Mouse (Mus musculus) embryonic facial prominence, embryonic 12.5 days (tissue): ENCODE measurements around the gene Gm5269. TPM values are rescaled to one million over a fixed set of nuclear protein-coding genes. Genes with fewer than 3 reads are reported as not detected.

ENCODE experiments used
- ATAC-seq: fragments of 200-750 bp; cut with Nextera tagmentation; 2 replicates; pipeline ENCODE4 v1.8.0; 2017; ENCODE audit not compliant: insufficient number of reproducible peaks, insufficient read depth, low FRiP score, low TSS enrichment
- H3K27ac ChIP-seq: fragments of 300-500 bp; sonication (generic); 2 replicates; pipeline ENCODE4 v1.5.1; 2016; ENCODE audit warnings: mild to moderate bottlenecking
- H3K27me3 ChIP-seq: fragments of 300-500 bp; sonication (generic); 2 replicates; pipeline ENCODE4 v1.6.1; 2016; ENCODE audit warnings: mild to moderate bottlenecking, moderate library complexity
- H3K36me3 ChIP-seq: fragments of 300-500 bp; sonication (generic); 2 replicates; pipeline ENCODE4 v1.6.1; 2016; ENCODE audit warnings: mild to moderate bottlenecking
- H3K4me1 ChIP-seq: fragments of 300-500 bp; sonication (generic); 2 replicates; pipeline ENCODE4 v1.6.1; 2016
- H3K4me2 ChIP-seq: fragments of 300-500 bp; sonication (generic); replicated peaks from 2 replicates; pipeline ENCODE4 v1.6.1; 2016; ENCODE audit warnings: mild to moderate bottlenecking, moderate library complexity
- H3K4me3 ChIP-seq: fragments of 300-500 bp; sonication (generic); 2 replicates; pipeline ENCODE4 v1.5.1; 2016; ENCODE audit warnings: mild to moderate bottlenecking
- H3K9ac ChIP-seq: fragments of 300-500 bp; sonication (generic); 2 replicates; pipeline ENCODE4 v1.6.1; 2016; ENCODE audit warnings: mild to moderate bottlenecking, moderate library complexity
- H3K9me3 ChIP-seq: fragments of 300-500 bp; sonication (generic); 2 replicates; pipeline ENCODE4 v1.6.1; 2016; ENCODE audit warnings: mild to moderate bottlenecking, moderate library complexity
- WGBS: fragments of 180-500 bp; shearing (Covaris S2); methylation state at CpG from one replicate; pipeline ENCODE4 v1.1.7; 2016; 5-methylcytosine and 5-hydroxymethylcytosine counted together
- polyA plus RNA-seq: library from polyadenylated mRNA; unstranded; fragments of >200 nt; fragmentation: Nextera tagmentation; extraction: Ambion mirVana; gene quantifications from 2 replicates; pipeline ENCODE4 v1.2.1, GENCODE M21; 2016

Gene Gm5269
- polyA plus RNA-seq = not detected in 2 replicates

DNA sequence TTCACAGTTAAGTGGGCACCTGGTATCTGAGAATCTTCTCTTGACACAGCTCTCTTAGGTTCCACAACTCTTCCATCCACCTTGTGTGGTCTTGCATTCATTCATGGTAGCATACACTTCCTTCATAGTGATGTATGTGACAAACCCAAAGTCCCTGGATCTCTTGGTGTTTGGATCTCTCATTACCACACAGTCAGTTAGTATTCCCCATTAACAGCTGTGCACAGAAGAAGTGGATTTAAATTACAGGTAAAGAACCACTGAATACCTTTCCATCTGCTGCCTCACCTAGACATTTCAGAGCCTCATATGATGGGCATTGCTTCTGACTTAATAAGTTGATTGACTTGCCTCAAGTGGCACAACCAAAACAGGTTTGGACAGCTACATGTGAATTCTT, at the start of gene Gm5269:
Gene Gm5269, minus strand, starts transcription at position 101 of the 400 bp plus-strand sequence.
- no peaks in the 10 kb centered on the region for H3K9me3 ChIP-seq
- H3K4me3 ChIP-seq = no peak within 1 kb of the TSS
- H3K36me3 ChIP-seq = no peaks in the 10 kb centered on the region
- H3K9ac ChIP-seq = no peak within 1 kb of the TSS
- no peak within 1 kb of the TSS for H3K27ac ChIP-seq
- no peaks in the 10 kb centered on the region for H3K27me3 ChIP-seq
- H3K4me1 ChIP-seq = no peaks in the 10 kb centered on the region
- no peak within 1 kb of the TSS for H3K4me2 ChIP-seq
- ATAC-seq = no peak

DNA sequence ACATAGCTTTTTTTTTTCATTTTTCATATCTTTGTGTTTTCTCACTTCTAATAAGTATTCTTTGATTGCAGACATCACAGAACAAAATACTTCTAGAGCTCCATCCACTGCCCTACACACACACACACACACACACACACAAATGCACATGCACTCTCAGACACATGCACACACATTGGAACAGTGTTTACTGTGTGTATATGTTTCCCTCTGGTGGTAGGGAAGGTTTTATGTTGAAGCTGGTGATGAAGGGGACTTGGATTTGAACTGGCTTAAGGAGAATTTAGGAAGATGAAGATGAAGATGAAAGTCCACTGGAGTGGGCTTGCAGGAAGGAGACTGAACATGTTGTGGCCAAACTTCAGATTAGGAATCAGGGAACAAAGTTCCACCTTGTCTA, 41.1 kb upstream of the Gm5269 start:
- Histone ChIP-seq H3K36me3 (no peaks in the 10 kb centered on the region), H3K9me3 (no peaks in the 10 kb centered on the region), H3K4me2 (no peak overlapping the region), H3K27me3 (peaks cover 12% of the 10 kb centered on the region), H3K4me1 (no peaks in the 10 kb centered on the region), H3K9ac (no peak overlapping the region), H3K27ac (no peak overlapping the region), H3K4me3 (no peak overlapping the region)
- ATAC-seq = no peak

DNA sequence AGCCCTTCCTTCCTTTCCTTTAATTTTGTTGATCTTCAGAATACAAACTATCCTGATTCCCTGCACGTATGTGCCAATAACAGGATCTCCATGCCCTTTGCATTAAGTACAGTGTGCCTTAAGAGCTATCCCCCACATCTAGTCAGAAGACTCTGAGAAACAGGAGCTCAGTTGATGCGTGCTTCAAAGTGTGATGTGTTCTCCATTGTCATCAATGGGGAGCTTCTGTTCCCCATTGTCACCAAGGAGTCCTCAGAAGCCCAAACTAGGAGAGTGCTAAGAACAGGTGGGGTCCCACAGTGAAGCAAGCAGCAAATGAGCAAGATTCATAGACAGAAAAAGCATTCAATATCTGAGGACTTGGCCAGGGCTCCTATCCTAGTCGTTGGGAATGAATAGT, 36.8 kb upstream of the Gm5269 start:
- no peak overlapping the region for H3K27ac ChIP-seq
- no peak overlapping the region for H3K9ac ChIP-seq
- H3K27me3 ChIP-seq = peaks cover 17% of the 10 kb centered on the region
- no peak overlapping the region for H3K4me3 ChIP-seq
- no peaks in the 10 kb centered on the region for H3K9me3 ChIP-seq
- H3K4me2 ChIP-seq = no peak overlapping the region
- no peaks in the 10 kb centered on the region for H3K36me3 ChIP-seq
- H3K4me1 ChIP-seq = no peaks in the 10 kb centered on the region
- no peak for ATAC-seq
- 40% methylated on average over 3 of the region's 3 CpGs for WGBS

DNA sequence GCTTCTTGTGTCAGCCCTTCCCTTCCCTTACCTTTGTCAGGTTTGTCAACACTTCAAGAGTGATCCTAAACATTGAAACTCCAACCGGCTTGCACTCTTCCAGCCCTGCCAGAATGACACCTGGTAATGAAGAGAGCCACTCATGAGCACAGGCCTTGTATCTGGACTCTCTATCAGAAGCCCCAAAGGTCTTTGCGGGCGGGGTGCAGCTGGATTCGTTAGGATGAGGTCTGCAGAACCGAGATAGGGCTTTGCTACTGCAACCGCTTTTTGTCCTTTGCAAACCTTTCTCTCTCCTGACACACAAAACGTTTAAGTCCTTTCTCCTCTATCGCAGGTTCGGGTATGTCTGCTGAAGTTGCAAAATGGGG, 36.3 kb upstream of the Gm5269 start, which contains the start of gene Slc40a1:
Gene Slc40a1, minus strand, starts transcription at position 131 of the 371 bp plus-strand sequence.
- WGBS = 11% methylated on average over 9 of the region's 9 CpGs
- peaks cover 17% of the 10 kb centered on the region for H3K27me3 ChIP-seq
- no peaks in the 10 kb centered on the region for H3K36me3 ChIP-seq
- H3K4me3 ChIP-seq = peak within 1 kb of the TSS; percentile 68
- ATAC-seq = no peak
- no peaks in the 10 kb centered on the region for H3K9me3 ChIP-seq
- H3K27ac ChIP-seq = 0 out of 2 replicates have a peak within 1 kb of the TSS, but pooled peaks have one; percentile 4
- H3K4me1 ChIP-seq = no peaks in the 10 kb centered on the region
- H3K9ac ChIP-seq = peak within 1 kb of the TSS; percentile 52
- H3K4me2 ChIP-seq = peak within 1 kb of the TSS; percentile 85

DNA sequence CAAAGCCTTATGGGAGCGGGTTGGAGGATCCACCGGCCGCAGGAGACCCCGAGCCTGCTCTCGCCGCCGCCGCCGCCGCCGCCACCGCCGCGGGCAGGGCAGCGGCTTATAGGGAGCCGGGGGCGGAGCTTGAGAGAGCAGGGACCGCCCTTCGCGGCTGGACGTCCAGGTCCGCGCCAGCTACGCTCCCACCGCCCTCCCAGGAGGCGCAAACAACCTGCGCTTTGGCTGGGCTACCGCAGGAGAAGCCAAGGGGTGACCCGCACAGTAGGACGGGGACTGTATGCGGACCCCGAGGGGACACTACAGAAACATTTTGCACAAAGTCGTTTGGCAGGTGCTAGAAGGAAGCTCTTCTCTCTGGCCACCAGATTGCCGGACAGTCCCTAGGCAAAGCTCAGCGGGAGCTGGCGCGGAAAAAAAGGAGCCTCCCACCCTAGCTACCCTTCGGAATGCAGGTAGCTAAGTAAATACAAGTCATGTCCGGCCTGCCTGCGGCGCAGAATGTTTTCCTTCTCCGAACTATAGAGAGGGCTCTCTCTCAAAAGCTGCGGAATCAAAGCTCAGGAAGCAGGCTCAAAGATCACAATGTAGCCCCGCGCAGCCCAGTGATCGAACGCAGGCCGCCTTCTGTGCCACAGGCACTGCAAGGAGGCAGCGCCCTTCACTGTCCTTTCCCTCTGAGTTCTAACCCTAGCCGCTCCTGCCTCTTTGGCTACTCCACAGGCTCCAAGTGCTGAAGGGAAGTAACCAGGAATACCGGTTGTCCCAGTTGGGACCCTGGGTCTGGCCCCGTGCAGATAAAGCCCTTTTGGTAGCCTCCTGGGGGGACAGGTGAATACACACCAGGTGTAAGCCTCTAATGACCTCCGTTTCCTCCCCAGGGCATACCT, 35.7 kb upstream of the Gm5269 start:
- Histone ChIP-seq H3K4me3 (peak overlapping the region; percentile 68), H3K9ac (peak overlapping the region; percentile 52), H3K4me2 (peak overlapping the region; percentile 85), H3K9me3 (no peaks in the 10 kb centered on the region), H3K27ac (0 out of 2 replicates have a peak overlapping the region, but pooled peaks have one; percentile 4), H3K4me1 (no peaks in the 10 kb centered on the region), H3K36me3 (no peaks in the 10 kb centered on the region), H3K27me3 (peaks cover 17% of the 10 kb centered on the region)
- WGBS = under 1% methylated on average over 52 of the region's 53 CpGs
- peak; percentile 96 for ATAC-seq

DNA sequence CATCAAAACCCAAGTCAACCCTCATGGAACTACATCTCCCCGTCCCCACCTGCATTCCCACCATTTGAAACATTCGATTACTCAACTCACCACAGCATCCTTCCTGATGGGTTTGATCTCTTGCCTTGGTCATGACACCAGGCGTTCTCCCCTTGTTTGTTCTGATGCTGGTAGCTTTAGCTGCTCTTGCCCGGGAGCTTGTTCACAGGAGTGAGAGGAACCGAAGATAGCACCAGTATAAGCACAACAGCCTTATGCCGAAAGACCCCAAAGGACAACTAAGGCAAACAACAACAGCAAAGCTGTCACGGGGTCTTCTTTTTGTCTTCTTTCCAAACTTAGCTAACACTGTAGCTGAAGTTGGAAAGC, 35.0 kb upstream of the Gm5269 start:
- peak overlapping the region; percentile 85 for H3K4me2 ChIP-seq
- ATAC-seq = 0 out of 2 replicates have a peak, but pooled peaks have one; percentile 37
- 10% methylated on average over 7 of the region's 7 CpGs for WGBS
- no peaks in the 10 kb centered on the region for H3K4me1 ChIP-seq
- H3K27me3 ChIP-seq = peaks cover 17% of the 10 kb centered on the region
- no peaks in the 10 kb centered on the region for H3K9me3 ChIP-seq
- peak overlapping the region; percentile 68 for H3K4me3 ChIP-seq
- H3K36me3 ChIP-seq = no peaks in the 10 kb centered on the region
- peak overlapping the region; percentile 52 for H3K9ac ChIP-seq
- H3K27ac ChIP-seq = no peak overlapping the region

DNA sequence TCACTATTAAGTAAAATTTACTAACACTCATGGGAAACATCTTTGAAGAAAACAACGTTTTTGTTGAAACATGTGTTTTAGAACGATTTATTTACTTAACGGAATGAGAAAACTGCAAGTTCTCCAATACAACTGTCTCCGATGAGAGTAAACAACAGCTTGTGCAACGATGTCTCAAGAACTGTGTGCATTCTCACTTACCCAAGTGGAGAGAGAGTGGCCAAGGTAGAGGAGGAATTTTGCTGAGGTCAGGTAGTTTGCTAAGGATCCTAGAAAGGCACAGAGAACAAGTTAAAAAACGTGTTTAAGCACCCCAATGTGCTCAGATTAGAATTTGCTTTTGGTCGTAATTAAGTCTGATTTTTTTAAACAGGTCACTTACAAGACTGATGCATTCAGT, 34.4 kb upstream of the Gm5269 start:
- peaks cover 17% of the 10 kb centered on the region for H3K27me3 ChIP-seq
- no peak overlapping the region for H3K4me2 ChIP-seq
- H3K9ac ChIP-seq = no peak overlapping the region
- WGBS = 67% methylated on average over 7 of the region's 7 CpGs
- no peaks in the 10 kb centered on the region for H3K36me3 ChIP-seq
- ATAC-seq = no peak
- no peaks in the 10 kb centered on the region for H3K4me1 ChIP-seq
- no peak overlapping the region; the same call in 1 of the 2 replicates for H3K4me3 ChIP-seq
- no peaks in the 10 kb centered on the region for H3K9me3 ChIP-seq
- no peak overlapping the region for H3K27ac ChIP-seq

DNA sequence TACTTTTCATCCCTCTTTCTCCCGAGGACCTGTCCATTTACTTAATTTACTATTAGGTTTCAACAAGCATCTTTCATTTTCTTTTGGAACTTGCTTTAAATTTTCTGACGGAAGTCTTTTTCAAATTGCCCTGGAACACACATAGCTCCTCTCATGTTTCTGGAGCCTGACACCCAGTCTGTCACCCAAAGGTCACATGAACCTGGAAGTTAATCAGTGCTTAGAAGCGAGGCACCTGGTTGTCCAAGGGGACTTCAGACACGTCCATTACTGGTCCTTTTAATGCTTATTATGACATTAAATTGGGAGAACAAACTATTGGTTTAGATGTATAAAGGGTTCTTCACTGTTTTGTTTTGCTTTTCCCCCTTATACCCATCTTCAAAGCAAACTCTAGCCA, 33.2 kb upstream of the Gm5269 start:
- ATAC-seq = no peak
- 57% methylated on average over 4 of the region's 4 CpGs for WGBS

DNA sequence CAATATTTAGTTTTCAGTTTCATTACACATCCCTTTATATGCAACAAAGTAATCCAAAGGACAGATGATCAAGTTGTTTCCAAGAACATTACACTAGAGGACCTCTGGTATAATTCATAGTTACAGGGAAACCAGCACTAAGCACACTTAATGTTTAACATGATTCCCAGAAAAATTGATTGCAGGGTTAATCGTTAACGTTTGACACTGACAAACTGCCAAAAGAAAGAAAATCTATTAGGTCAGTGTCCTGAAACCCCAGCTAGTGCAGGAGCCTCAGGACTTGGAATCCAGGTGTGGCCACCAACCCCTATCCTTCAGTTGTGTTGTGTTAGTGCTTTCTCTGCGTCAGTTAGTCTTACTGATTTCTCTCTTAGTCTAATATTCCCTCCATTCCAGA, 30.6 kb upstream of the Gm5269 start:
- Histone ChIP-seq H3K4me2 (no peak overlapping the region), H3K27ac (no peak overlapping the region), H3K4me1 (no peaks in the 10 kb centered on the region), H3K9me3 (no peaks in the 10 kb centered on the region), H3K27me3 (peaks cover 1% of the 10 kb centered on the region; the same call in 1 of the 2 replicates), H3K36me3 (no peaks in the 10 kb centered on the region), H3K4me3 (no peak overlapping the region), H3K9ac (no peak overlapping the region)
- WGBS = 91% methylated on average over 3 of the region's 3 CpGs
- no peak for ATAC-seq

More for the DNA sequence above, 33.2 kb upstream of the Gm5269 start:
- Histone ChIP-seq H3K27me3 (peaks cover 17% of the 10 kb centered on the region), H3K4me3 (no peak overlapping the region), H3K9ac (no peak overlapping the region), H3K27ac (no peak overlapping the region), H3K36me3 (no peaks in the 10 kb centered on the region), H3K4me2 (no peak overlapping the region), H3K4me1 (no peaks in the 10 kb centered on the region), H3K9me3 (no peaks in the 10 kb centered on the region)

DNA sequence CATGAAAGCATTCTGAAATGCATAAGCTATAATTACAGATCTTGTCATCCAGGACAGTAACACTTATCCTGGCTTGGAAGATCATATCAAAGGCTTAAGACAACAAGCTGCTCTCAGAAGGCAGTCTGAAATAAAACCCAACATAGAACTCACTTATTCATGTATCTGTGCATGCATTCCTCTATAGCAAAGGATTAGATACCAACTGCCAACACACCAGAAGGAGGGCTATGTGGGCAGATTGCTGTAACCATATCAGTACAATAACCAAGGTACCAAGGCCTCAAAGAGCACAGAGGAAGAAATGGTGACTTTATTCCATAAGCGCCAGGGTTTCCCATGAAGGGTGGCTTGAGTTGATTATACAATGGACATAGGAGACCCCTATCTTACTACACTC, 29.7 kb upstream of the Gm5269 start:
- Histone ChIP-seq H3K4me1 (no peaks in the 10 kb centered on the region), H3K36me3 (no peaks in the 10 kb centered on the region), H3K9me3 (no peaks in the 10 kb centered on the region), H3K27me3 (no peaks in the 10 kb centered on the region), H3K9ac (no peak overlapping the region), H3K27ac (no peak overlapping the region), H3K4me3 (no peak overlapping the region), H3K4me2 (no peak overlapping the region)
- WGBS = 92% methylated on average over 1 of the region's 1 CpGs
- no peak for ATAC-seq

DNA sequence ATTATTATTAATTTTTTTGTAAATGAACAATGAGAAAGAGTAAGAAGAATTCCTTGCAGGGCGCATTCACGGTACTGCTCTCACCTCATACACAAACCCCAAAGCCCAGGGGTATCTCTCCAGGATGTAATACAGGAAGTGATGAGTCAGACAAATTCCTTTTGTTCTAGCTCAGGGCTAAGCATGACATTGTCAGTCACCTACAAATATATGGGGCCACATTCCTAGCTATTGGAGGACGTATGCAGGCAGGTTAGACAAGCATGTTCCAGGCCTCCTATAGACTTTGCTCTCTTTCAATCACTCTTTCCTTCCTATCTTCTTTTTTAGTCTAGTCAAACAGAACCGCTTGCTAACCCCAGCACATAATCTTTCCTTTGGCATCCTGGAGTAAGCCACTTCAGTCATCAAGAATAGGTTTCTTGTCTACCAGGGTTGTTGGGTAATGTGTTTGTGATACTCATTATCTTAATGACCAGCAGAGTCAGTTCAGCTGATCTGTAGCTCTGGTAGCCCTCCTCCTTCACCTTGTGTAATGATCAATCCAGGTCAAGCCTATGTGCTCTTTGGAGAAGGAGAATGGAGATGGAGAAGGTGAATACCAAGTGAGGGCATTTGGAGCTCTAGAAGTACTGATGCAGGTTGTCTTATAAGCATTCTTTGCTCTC, 27.2 kb upstream of the Gm5269 start:
- ATAC-seq = no peak
- WGBS = 72% methylated on average over 4 of the region's 4 CpGs
- no peak overlapping the region for H3K4me3 ChIP-seq

DNA sequence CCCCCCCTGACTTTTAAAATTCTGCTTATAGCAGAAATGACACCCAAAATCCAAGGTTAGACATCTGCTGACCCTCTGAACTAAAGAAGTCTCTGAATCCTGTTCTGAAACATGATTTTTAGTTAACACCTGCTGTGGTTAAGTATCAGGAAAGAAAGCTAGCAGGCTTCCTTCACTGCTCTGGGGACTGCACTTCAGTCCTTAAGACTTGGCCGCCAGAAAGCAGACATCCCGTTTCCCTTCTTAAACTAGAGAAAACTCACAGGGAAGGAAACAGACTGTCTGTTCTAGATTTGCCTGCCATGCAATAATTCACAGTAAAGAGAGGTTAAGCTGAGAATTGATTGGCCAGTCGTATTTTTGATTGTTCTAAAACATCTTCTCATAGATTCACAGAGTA, 26.1 kb upstream of the Gm5269 start:
- Histone ChIP-seq H3K27me3 (no peaks in the 10 kb centered on the region), H3K27ac (no peak overlapping the region), H3K4me3 (no peak overlapping the region), H3K36me3 (no peaks in the 10 kb centered on the region), H3K4me2 (no peak overlapping the region), H3K9me3 (no peaks in the 10 kb centered on the region), H3K9ac (no peak overlapping the region), H3K4me1 (no peaks in the 10 kb centered on the region)
- no peak for ATAC-seq
- WGBS = 75% methylated on average over 3 of the region's 3 CpGs

More for the DNA sequence above, 27.2 kb upstream of the Gm5269 start:
- Histone ChIP-seq H3K9me3 (no peaks in the 10 kb centered on the region), H3K27me3 (no peaks in the 10 kb centered on the region), H3K9ac (no peak overlapping the region), H3K36me3 (no peaks in the 10 kb centered on the region), H3K4me2 (no peak overlapping the region), H3K4me1 (no peaks in the 10 kb centered on the region), H3K27ac (no peak overlapping the region)
